Mouse (Mus musculus) liver, embryonic 14.5 days (tissue): Measurements from ENCODE around the gene Mrpl27. TPM values are rescaled to one million over a fixed set of nuclear protein-coding genes. Genes with fewer than 3 reads are reported as not detected.
A peak's percentile ranks its signal among the peaks of the same experiment; 100 is the strongest.
"Not testable (repeated sequence)": the region's sequence is repeated elsewhere in the genome, so short reads cannot be mapped to it uniquely, and the experiment has no call there.

Experiments
- ATAC-seq: fragments of 200-750 bp; cut with Nextera tagmentation; 2 replicates; pipeline ENCODE4 v1.8.0; 2017; ENCODE audit warnings: moderate number of reproducible peaks, mild to moderate bottlenecking, moderate library complexity; ENCODE audit not compliant: insufficient read depth
- DNase-seq, 3 experiments: peaks; one replicate each; pipeline ENCODE4 v3.0.0-alpha.2; 2012 to 2013; ENCODE audit warnings: low read depth in 3 of 3, low spot score in 3 of 3
- H3K27ac ChIP-seq: fragments of 300-500 bp; sonication (generic); 2 replicates; pipeline ENCODE4 v1.5.1; 2014; ENCODE audit warnings: moderate library complexity, mild to moderate bottlenecking, control low read depth, inconsistent platforms
- H3K27me3 ChIP-seq: fragments of 300-500 bp; sonication (generic); 2 replicates; pipeline ENCODE4 v1.6.1; 2014; ENCODE audit warnings: mild to moderate bottlenecking, low read length, moderate library complexity; ENCODE audit not compliant: control insufficient read depth, insufficient read depth
- H3K36me3 ChIP-seq: fragments of 300-500 bp; sonication (generic); replicated peaks from 2 replicates; pipeline ENCODE4 v1.6.1; 2014; ENCODE audit warnings: low read depth; ENCODE audit not compliant: control insufficient read depth, insufficient read depth
- H3K4me1 ChIP-seq, 2 experiments: fragments of 200-500 bp in 1 of 2; fragments of 300-500 bp in 1 of 2; sonication (generic) in 1 of 2; replicated peaks; 2 replicates each; pipeline ENCODE4 v1.6.1; 2012 to 2014; ENCODE audit warnings: antibody characterized with exemption in 1 of 2, inconsistent platforms in 1 of 2, low read length in 1 of 2; ENCODE audit not compliant: control insufficient read depth in 2 of 2, insufficient read depth in 2 of 2
- H3K4me2 ChIP-seq: fragments of 300-500 bp; sonication (generic); 2 replicates; pipeline ENCODE4 v1.6.1; 2014; ENCODE audit warnings: low read depth, mild to moderate bottlenecking, control low read depth, moderate library complexity
- H3K4me3 ChIP-seq, 2 experiments: fragments of 200-500 bp in 1 of 2; fragments of 300-500 bp in 1 of 2; sonication (generic) in 1 of 2; 2 replicates each; pipeline ENCODE4 v1.5.1; 2012 to 2014; ENCODE audit warnings: low read depth in 2 of 2, low read length in 2 of 2, mild to moderate bottlenecking in 2 of 2, control low read depth in 1 of 2, inconsistent platforms in 1 of 2, moderate library complexity in 1 of 2; ENCODE audit not compliant: insufficient read depth in 1 of 2
- H3K9ac ChIP-seq: fragments of 300-500 bp; sonication (generic); replicated peaks from 2 replicates; pipeline ENCODE4 v1.6.1; 2014; ENCODE audit warnings: mild to moderate bottlenecking, control low read depth, moderate library complexity
- H3K9me3 ChIP-seq: fragments of 300-500 bp; sonication (generic); 2 replicates; pipeline ENCODE4 v1.6.1; 2016; ENCODE audit warnings: low read length, mixed read lengths; ENCODE audit not compliant: control insufficient read depth
- CTCF ChIP-seq: IDR thresholded peaks from 2 replicates; pipeline ENCODE4 v1.5.1; 2016; ENCODE audit warnings: antibody characterized with exemption, low read depth, control low read depth
- EP300 ChIP-seq: IDR thresholded peaks from 2 replicates; pipeline ENCODE4 v1.6.1; 2016; ENCODE audit warnings: antibody characterized with exemption, low read depth
- WGBS: fragments of 180-500 bp; shearing (Covaris S2); extraction: QIAGEN DNeasy Blood & Tissue Kit; methylation state at CpG from one replicate; pipeline ENCODE4 v1.1.7; 2014; ENCODE audit not compliant: insufficient replicate concordance; 5-methylcytosine and 5-hydroxymethylcytosine counted together
- polyA plus RNA-seq, 2 experiments: library from polyadenylated mRNA; depleted of rRNA in 1 of 2; stranded (reverse) in 1 of 2; unstranded in 1 of 2; fragments of >200 nt; fragmentation: Nextera tagmentation in 1 of 2; extraction: Ambion mirVana in 1 of 2; gene quantifications; 2 replicates each; pipeline versions ENCODE4 v1.2.1 to v1.2.3; 2012 to 2014

Mrpl27 gene
- polyA plus RNA-seq, 2 experiments, result 56.8 to 61.3 TPM

- Histone ChIP-seq H3K4me3 (no peak overlapping the region), H3K9ac (no peak overlapping the region), H3K9me3 (no peaks in the 10 kb centered on the region), H3K27ac (no peak overlapping the region), H3K4me2 (no peak overlapping the region), H3K36me3 (peaks cover 68% of the 10 kb centered on the region), H3K27me3 (no peaks in the 10 kb centered on the region), H3K4me1 (no peaks in the 10 kb centered on the region)
- 71% methylated on average over 8 of the region's 8 CpGs for WGBS
- ATAC-seq, result no peak
- TF ChIP-seq EP300, result no peak
- no peak for TF ChIP-seq CTCF
- DNase-seq, result no peak
Observed at GRCm38 (mm10) chr11:94644461-94645219, 8.9 kb upstream of the Mrpl27 start.

GRCm38 (mm10) chr11:94646457-94646856, 7.1 kb upstream of the Mrpl27 start:
- H3K4me1 ChIP-seq, result no peaks in the 10 kb centered on the region
- H3K27ac ChIP-seq, result no peak overlapping the region
- H3K9me3 ChIP-seq, result no peaks in the 10 kb centered on the region
- H3K4me2 ChIP-seq, result no peak overlapping the region
- 82% methylated on average over 4 of the region's 4 CpGs for WGBS
- DNase-seq (no peak), ATAC-seq (no peak)
- TF ChIP-seq CTCF (no peak), EP300 (no peak)
- no peaks in the 10 kb centered on the region for H3K27me3 ChIP-seq
- no peak overlapping the region for H3K4me3 ChIP-seq
- H3K36me3 ChIP-seq, result peaks cover 61% of the 10 kb centered on the region
- H3K9ac ChIP-seq, result no peak overlapping the region

- Histone ChIP-seq H3K4me1 (peaks cover 14 to 17% of the 10 kb centered on the region in 2 experiments), H3K36me3 (peaks cover 26% of the 10 kb centered on the region)
- H3K9ac ChIP-seq, H3K9me3 ChIP-seq, H3K4me2 ChIP-seq, H3K27ac ChIP-seq, DNase-seq, ATAC-seq, H3K27me3 ChIP-seq, H3K4me3 ChIP-seq: not testable (repeated sequence)
- WGBS, result 86% methylated on average over 5 of the region's 7 CpGs
Observed at GRCm38 (mm10) chr11:94651241-94651640, 2.3 kb upstream of the Mrpl27 start.

GRCm38 (mm10) chr11:94652973-94653372, 594 bp upstream of the Mrpl27 start:
- H3K27me3 ChIP-seq, result no peaks in the 10 kb centered on the region
- H3K4me3 ChIP-seq, result peak overlapping the region; percentile 76
- DNase-seq (no peak), ATAC-seq (no peak)
- no peak for TF ChIP-seq EP300
- no peak for TF ChIP-seq CTCF
- H3K27ac ChIP-seq, result peak overlapping the region; percentile 77; the same call in 1 of the 2 replicates
- H3K4me2 ChIP-seq, result peak overlapping the region; percentile 95
- H3K9me3 ChIP-seq, result no peaks in the 10 kb centered on the region
- 36% methylated on average over 8 of the region's 8 CpGs for WGBS
- peaks cover 14 to 17% of the 10 kb centered on the region in 2 experiments for H3K4me1 ChIP-seq
- peak overlapping the region; percentile 86 for H3K9ac ChIP-seq
- H3K36me3 ChIP-seq, result peaks cover 12% of the 10 kb centered on the region

GRCm38 (mm10) chr11:94661344-94661743, 7.8 kb downstream of the Mrpl27 start:
- no peaks in the 10 kb centered on the region for H3K9me3 ChIP-seq
- no peak overlapping the region for H3K4me2 ChIP-seq
- no peak overlapping the region for H3K9ac ChIP-seq
- TF ChIP-seq EP300 (no peak), CTCF (no peak)
- H3K4me1 ChIP-seq, result no peaks in the 10 kb centered on the region
- H3K36me3 ChIP-seq, result peaks cover 5% of the 10 kb centered on the region
- no peak overlapping the region for H3K4me3 ChIP-seq
- WGBS, result 45% methylated on average over 1 of the region's 1 CpGs
- H3K27ac ChIP-seq, result no peak overlapping the region
- no peak for DNase-seq
- ATAC-seq, result no peak
- no peaks in the 10 kb centered on the region for H3K27me3 ChIP-seq
